Mouse (Mus musculus) ES-Bruce4 (cell line): ENCODE measurements around the gene Tenm3.

Source experiments
- CTCF ChIP-seq: IDR thresholded peaks from one replicate; pipeline ENCODE4 v1.8.1; 2011; ENCODE audit warnings: low read depth, low read length
- EP300 ChIP-seq: IDR thresholded peaks from 2 replicates; pipeline ENCODE4 v1.6.1; 2011; ENCODE audit warnings: low read depth, low read length; ENCODE audit not compliant: insufficient read depth
- POLR2A ChIP-seq: IDR thresholded peaks from one replicate; pipeline ENCODE4 v1.8.1; 2011; ENCODE audit warnings: low read length; ENCODE audit not compliant: insufficient read depth

DNA sequence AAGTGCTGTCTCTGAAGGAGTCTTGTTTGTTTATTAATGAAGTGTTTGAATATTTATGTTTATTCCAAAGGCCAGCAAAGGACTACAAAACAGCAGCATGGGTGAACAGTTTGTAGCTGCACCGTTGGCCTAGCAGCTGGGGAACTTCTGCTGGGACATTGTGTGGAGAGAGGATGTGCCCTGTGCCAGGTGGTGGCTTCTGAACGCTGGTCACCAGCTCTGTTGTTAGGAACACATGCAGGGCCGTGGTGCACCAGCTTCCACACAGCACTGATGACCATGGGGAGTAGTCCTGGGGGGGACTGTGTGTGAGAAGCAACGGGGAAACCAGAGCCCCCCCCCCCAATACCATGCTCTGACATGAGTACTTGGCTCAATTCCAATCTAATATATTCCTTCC, 329.5 kb downstream of the Tenm3 start:
- TF ChIP-seq POLR2A (no peak), CTCF (no peak), EP300 (no peak)
